Mouse (Mus musculus) limb, embryonic 14.5 days (tissue): ENCODE measurements around the gene Slc10a1. TPM values are rescaled to one million over a fixed set of nuclear protein-coding genes. Genes with fewer than 3 reads are reported as not detected.

Experiments used
- ATAC-seq: fragments of 200-750 bp; cut with Nextera tagmentation; 2 replicates; pipeline ENCODE4 v1.8.0; 2017; ENCODE audit warnings: low read depth, moderate number of reproducible peaks, moderate TSS enrichment; ENCODE audit not compliant: low FRiP score
- DNase-seq: peaks from one replicate; pipeline ENCODE4 v3.0.0-alpha.2; 2015; ENCODE audit warnings: low spot score
- H3K27ac ChIP-seq: fragments of 300-500 bp; sonication (generic); replicated peaks from 2 replicates; pipeline ENCODE4 v1.5.1; 2014; ENCODE audit warnings: low read depth, mild to moderate bottlenecking, low read length, moderate library complexity, mixed read lengths
- H3K27me3 ChIP-seq: fragments of 300-500 bp; sonication (generic); 2 replicates; pipeline ENCODE4 v1.6.1; 2014; ENCODE audit warnings: low read length, mixed read lengths; ENCODE audit not compliant: control insufficient read depth, insufficient read depth
- H3K36me3 ChIP-seq: fragments of 300-500 bp; sonication (generic); 2 replicates; pipeline ENCODE4 v1.6.1; 2014; ENCODE audit warnings: mild to moderate bottlenecking, low read length, moderate library complexity, mixed read lengths; ENCODE audit not compliant: control insufficient read depth, insufficient read depth
- H3K4me1 ChIP-seq: fragments of 300-500 bp; sonication (generic); 2 replicates; pipeline ENCODE4 v1.6.1; 2014; ENCODE audit warnings: antibody characterized with exemption, low read length, mixed read lengths; ENCODE audit not compliant: control insufficient read depth, insufficient read depth
- H3K4me2 ChIP-seq: fragments of 300-500 bp; sonication (generic); replicated peaks from 2 replicates; pipeline ENCODE4 v1.6.1; 2014; ENCODE audit warnings: low read depth, mild to moderate bottlenecking, low read length, moderate library complexity; ENCODE audit not compliant: severe bottlenecking
- H3K4me3 ChIP-seq: fragments of 300-500 bp; sonication (generic); replicated peaks from 2 replicates; pipeline ENCODE4 v1.5.1; 2014; ENCODE audit warnings: low read length
- H3K9ac ChIP-seq: fragments of 300-500 bp; sonication (generic); 2 replicates; pipeline ENCODE4 v1.6.1; 2014; ENCODE audit warnings: mild to moderate bottlenecking, low read depth, low read length, moderate library complexity; ENCODE audit not compliant: severe bottlenecking
- H3K9me3 ChIP-seq: fragments of 300-500 bp; sonication (generic); 2 replicates; pipeline ENCODE4 v1.6.1; 2016; ENCODE audit warnings: low read length; ENCODE audit not compliant: control insufficient read depth
- POLR2A ChIP-seq: fragments of 200-500 bp; IDR thresholded peaks from 2 replicates; pipeline ENCODE4 v1.8.0; 2012; ENCODE audit warnings: inconsistent platforms, mild to moderate bottlenecking, moderate library complexity, borderline replicate concordance; ENCODE audit not compliant: insufficient read depth, insufficient read length; ENCODE audit errors: extremely low read depth
- WGBS: fragments of 180-500 bp; shearing (Covaris S2); extraction: QIAGEN DNeasy Blood & Tissue Kit; methylation state at CpG from one replicate; pipeline ENCODE4 v1.1.7; 2014; 5-methylcytosine and 5-hydroxymethylcytosine counted together
- polyA plus RNA-seq, 2 experiments: library from polyadenylated mRNA; depleted of rRNA in 1 of 2; stranded (reverse) in 1 of 2; unstranded in 1 of 2; fragments of >200 nt; fragmentation: Nextera tagmentation in 1 of 2; extraction: Ambion mirVana in 1 of 2; gene quantifications; 2 replicates each; pipeline versions ENCODE4 v1.2.1 to v1.2.3; 2012 to 2014

Slc10a1 gene
- polyA plus RNA-seq, 2 experiments, result 0.45 TPM; not detected in 1

DNA sequence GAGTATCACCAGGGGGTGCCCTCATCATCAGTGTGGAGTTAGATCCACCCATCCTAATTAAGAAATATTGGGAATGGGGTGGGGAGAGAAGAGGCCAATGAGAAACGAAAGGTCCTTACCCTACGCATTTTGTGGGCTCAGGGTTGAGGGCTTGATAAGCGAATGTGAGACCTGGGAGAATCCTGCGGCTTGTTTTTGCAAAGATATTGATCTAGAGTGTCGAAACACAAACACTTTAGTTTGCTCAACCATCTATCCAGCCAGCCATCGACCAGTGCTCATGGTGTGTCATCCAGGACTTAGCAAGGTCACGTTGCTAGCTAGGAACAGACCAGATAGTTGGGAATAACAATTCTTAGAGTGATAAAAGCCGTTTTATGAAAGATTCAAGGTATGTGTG lies 58.9 kb downstream of the Slc10a1 start:
- Histone ChIP-seq H3K9me3 (no peaks in the 10 kb centered on the region), H3K9ac (no peak overlapping the region), H3K27ac (no peak overlapping the region), H3K36me3 (no peaks in the 10 kb centered on the region), H3K4me2 (no peak overlapping the region), H3K4me1 (no peaks in the 10 kb centered on the region), H3K27me3 (no peaks in the 10 kb centered on the region), H3K4me3 (no peak overlapping the region)
- no peak for TF ChIP-seq POLR2A
- 87% methylated on average over 8 of the region's 8 CpGs for WGBS
- ATAC-seq (no peak), DNase-seq (no peak)

Other genes with a start within 250 kb of the Slc10a1 start
- 0.08 and 0.10 TPM in 2 replicates for gene Ccdc177, start 208.0 kb downstream of the Slc10a1 start, polyA plus RNA-seq (2012; rRNA removed)
- 0.04 and 0.07 TPM in 2 replicates for gene Ccdc177, start 208.0 kb downstream of the Slc10a1 start, polyA plus RNA-seq (2014; fragmentation: Nextera tagmentation; extraction: Ambion mirVana)
- gene Susd6, start 178.2 kb downstream of the Slc10a1 start, polyA plus RNA-seq (2012; rRNA removed), result 28.6 and 32.2 TPM in 2 replicates
- gene Susd6, start 178.2 kb downstream of the Slc10a1 start, polyA plus RNA-seq (2014; fragmentation: Nextera tagmentation; extraction: Ambion mirVana), result 22.3 and 24.9 TPM in 2 replicates
- 660 and 906 TPM in 2 replicates for gene Srsf5, start 23.2 kb downstream of the Slc10a1 start, polyA plus RNA-seq (2012; rRNA removed)
- gene Srsf5, start 23.2 kb downstream of the Slc10a1 start, polyA plus RNA-seq (2014; fragmentation: Nextera tagmentation; extraction: Ambion mirVana), result 392 and 408 TPM in 2 replicates
- 16.3 and 17.5 TPM in 2 replicates for gene Smoc1, start 58.1 kb upstream of the Slc10a1 start, polyA plus RNA-seq (2012; rRNA removed)
- 8.1 and 8.5 TPM in 2 replicates for gene Smoc1, start 58.1 kb upstream of the Slc10a1 start, polyA plus RNA-seq (2014; fragmentation: Nextera tagmentation; extraction: Ambion mirVana)